Mouse (Mus musculus): ENCODE results near the gene Gipc2.
"Not testable (repeated sequence)": the region's sequence is repeated elsewhere in the genome, so short reads cannot be mapped to it uniquely, and the experiment has no call there.

Gene Gipc2

DNA sequence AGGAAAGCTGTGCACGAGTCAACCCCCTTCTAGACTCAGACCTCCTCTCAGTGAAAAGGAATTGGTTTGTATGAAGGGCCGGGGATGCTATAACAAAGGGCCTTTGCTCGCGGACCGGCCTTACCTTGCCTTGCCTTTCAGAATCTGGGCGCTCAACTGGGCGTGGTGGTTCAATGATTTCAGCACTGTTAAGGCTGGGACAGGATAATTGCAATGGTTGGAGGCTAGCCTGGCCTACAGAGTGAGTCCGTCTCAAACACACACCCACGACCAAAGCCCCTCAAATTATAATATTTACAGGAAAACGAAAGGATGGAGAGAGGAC lies at the start of gene Gipc2:
TSS of gene Gipc2 (minus strand) at position 132 of the 325 bp plus-strand sequence.
- DNase-seq (ENCODE audit: low spot score), result no peak

DNA sequence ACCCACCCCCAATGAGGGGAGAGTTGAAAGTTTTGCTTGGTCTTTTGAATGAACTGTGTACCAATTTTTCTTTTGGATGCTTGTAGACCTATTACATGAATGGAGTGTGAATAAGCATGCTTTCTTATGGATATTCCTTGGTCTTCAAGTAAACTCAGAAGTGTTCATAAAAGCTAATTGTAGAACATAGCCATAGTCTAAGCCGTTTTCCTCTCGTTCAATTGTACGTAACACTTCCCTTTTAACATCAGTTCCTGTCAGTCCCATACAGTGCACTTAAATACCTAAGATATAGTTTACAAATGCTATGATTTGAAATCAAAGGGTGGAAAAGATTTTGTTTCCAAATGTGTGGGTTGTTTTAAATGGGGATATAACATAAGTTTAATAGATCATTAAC lies 47.4 kb upstream of the Gipc2 start:
- no peak for DNase-seq (ENCODE audit: low spot score)

DNA sequence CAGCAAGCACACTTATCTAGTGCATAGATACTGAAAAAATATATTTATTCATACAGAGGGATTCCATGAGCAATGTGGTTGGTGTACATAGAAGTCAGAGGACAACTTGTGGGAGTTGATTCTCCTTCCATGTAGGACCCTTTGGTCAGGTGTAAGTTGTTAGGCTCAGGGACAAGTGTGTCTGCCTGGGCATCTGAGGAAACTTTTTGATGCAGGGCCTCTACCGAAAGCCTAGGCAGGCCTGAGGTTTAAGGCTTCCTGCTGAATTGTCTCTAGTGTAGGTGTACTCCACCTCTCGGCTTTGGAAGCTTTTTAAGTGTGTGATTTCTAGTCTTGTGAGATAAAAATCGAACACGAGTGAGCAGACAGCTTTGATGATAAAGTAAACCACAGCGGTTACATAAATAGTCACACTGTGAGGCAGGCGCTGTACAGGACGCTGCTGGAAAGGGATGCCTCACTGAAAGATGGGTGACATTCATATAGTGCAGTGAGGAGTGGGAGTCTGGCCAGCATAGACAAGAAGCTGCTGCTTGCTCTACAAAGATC lies 45.8 kb upstream of the Gipc2 start:
- DNase-seq (ENCODE audit: low spot score), result no peak

DNA sequence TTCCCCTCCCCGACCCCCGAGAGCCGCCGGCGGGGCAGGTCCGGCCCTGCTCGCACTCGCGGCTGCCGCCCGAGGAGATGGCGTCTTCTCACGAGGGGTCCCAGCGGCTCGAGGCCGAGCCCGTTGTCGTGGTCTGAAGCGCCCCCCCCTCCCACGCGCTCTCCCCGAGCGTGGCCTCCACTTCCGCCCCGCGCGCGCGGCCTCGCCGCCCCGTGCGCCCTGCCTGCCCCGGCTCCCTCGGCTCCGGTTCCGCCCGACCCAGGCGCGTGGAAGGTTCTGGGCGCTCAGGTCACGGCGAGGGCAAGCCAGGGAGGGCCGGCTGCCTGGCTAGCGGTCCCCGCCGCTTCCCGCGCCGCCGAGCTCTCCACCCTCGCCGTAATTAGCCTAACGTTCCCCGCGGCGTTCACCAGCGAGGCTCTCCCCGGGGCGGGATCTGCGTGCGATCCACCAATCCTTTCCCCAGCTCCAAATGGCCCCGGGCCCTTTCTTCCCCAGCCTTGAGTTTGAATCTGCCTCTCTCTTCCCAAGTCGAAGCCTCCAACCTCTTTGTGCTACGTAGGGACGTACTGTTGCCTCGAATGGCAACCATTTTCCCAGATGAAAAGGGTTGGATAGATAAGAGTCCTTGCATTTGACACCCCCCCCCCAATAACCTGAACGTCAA lies 44.8 kb upstream of the Gipc2 start:
- peak; percentile 45 for DNase-seq (ENCODE audit: low spot score)

DNA sequence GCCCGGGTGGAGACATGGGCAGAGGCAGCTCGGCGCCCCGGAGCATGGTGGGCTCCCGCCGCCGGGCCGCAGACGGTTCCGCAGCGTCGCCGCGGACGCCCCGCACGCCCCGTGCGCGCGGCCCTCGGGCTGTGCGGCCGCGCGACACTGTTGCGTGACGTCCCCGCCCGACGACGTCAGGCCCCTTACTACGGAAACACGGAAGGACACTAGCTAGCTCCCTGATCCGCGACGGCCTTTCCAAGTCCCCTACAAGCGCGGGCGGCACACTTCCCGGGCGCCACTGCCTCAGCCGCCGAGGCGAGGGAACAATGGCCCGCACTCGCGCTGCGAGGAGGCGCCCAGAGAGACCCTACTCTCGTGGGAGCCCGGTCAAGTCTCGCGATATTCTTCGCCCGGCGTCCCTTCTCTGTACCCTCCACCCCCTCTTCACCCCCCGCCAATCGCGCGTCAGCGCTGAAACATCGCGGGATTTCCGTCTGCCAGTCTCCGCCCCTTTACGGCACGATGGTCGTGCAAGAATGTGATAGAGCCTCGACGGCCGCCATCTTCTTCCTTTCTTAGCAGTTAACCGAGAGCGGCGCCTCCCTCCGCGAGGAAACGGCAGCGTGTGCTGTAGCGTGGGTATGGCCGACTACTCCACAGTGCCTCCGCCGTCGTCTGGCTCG lies 44.1 kb upstream of the Gipc2 start, which contains the start of the genes Dnajb4 and Fubp1:
TSS of gene Dnajb4 (minus strand) at position 336 of the 668 bp plus-strand sequence.
TSS of gene Fubp1 (plus strand) at position 456 of the 668 bp plus-strand sequence.
- peak; percentile 99 for DNase-seq (ENCODE audit: low spot score)

DNA sequence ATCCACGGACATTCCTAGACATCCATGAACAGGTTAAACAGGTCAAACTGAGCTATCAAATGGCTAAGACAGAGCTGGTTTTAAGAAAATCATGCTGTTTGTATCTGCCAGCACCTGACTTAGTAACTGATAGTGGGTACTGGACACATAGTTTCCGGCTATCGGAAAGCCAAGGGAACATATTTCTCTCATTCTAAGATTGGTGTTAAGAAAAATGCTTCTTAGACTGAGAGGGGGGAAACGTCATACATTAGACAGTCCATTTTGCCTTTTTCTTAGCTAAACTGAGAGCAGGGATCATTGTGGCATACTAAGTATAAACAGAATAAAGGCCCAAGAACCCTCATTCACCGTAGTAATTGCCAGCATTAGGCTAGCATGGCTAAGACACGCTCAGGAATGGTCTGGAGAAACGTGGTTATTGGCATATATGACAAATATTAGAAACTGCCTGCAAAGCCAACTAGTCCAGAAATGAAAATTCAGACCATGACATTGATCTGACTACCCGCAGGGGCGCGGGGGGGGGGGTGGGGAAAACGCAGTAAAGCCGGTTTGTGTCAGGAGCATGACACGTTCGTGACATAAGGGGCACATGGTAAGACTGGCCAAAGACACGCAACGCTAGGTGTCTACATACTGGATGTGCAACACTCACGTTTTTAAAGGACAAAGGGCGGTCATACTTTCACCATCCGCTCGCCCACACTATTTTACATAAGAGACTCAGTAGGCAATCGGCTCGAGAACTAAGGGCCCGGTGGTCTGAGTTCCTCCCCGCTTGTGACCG lies 43.3 kb upstream of the Gipc2 start:
- no peak for DNase-seq (ENCODE audit: low spot score)

DNA sequence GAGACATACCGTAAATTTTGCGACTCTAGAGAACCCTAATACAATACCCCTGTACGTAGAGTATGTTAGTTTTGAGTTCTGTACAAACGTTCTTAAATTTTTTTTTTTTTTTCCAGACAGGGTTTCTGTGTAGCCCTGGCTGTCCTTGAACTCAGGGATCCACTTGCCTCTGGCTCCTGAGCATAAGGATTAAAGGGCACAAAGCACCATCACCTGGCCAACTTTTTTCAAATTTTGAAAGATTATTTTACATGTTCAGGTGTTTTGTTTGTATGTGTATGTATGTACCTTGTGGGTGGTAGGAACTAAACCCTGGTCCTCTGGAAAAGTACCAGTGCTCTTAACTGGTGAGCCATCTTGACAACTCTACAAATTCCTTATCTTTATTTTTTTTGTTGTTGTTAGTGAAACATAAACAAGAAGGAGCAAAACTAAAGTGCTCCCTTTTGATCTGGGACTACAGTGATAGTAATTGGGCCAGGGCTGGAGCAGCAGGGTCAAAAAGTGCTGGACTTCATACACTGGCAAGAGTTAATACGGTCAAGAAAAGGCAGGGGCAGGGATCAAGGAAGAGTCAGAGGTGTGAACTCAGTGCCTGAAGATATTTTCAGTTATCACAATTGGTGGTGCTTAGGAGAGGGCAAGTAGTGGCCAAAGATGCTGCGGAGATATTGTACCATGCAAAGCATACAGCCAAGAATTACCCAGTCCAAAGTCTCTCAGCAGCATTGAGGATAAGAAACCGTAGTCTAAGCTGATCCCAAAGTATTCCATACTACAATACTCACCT lies 42.3 kb upstream of the Gipc2 start:
- no peak for DNase-seq (ENCODE audit: low spot score)

DNA sequence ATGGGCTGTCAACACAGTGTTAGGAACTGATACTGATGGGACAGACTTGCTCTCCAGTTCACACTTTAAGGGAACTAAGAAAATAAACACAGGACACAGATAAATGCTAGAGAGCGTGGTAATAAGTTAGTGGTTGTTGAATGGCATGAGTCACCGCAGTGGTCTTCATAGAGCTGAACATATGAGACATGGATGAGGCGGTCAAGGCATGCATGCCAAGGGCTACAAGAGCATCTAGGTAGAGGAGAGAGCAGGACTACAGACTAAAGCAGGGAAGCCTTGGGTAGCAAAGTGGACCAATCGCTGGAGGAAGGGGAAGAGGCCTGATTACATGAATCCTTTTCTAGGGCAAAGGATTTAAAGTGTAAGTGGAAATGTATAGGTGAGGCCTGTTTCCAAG lies 41.1 kb upstream of the Gipc2 start:
- no peak for DNase-seq (ENCODE audit: low spot score)

DNA sequence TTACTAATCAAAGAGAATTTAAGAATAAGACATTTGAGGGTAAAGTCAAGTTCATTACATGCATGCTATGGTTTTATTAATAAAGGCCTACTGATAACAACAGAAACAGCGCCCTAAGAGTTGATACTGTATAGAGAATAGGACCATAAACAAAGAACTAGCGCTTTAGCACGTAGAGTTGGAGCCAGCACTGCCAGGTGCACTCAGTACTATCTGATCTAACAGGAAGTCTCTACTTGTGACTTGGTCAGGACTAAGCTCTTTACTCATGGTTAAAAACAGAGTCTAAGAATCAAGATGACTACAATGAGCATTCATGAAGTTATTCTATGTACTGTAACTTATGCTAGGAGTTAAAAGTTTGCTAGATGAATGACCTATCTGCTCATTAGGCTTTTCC lies 38.5 kb upstream of the Gipc2 start:
- no peak for DNase-seq (ENCODE audit: low spot score)

DNA sequence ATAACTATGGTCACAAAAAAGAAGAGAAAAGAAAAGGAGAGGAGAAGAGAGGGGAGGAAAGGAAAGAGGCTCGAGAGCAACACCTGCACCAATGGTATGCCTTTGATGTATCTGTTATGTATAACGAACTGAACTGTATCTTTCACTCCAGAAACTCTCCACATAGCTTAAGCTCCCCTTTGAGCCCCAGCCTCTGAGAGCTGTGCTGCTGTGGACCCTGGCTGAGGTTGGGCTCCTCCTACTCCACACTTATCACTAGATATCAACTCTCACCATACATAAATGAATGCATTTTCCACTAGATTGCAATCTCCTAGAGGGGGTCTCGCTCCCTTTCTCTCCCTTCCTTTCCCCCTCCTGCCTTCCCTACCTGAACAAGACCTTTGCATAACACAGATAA lies 38.0 kb upstream of the Gipc2 start:
- DNase-seq (ENCODE audit: low spot score), result no peak

DNA sequence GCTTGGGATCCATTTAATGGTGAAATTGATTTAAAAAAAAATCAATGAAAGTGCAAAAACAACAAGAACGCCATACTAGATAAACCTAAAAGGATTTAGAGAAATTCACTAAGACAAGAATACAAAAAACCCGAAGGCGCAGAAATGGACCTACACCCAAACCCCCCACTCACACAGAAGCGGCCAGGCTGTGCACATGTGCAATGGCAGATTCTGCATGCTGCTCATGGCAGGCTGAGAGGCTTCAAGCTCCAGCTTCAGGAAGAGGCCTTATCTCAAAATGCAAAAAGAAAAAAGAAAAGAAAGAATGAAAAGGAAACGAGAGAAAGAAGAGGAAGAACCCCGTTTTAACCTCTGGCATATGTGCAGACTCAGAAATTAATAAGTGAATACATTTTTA lies 37.4 kb upstream of the Gipc2 start:
- no peak for DNase-seq (ENCODE audit: low spot score)

DNA sequence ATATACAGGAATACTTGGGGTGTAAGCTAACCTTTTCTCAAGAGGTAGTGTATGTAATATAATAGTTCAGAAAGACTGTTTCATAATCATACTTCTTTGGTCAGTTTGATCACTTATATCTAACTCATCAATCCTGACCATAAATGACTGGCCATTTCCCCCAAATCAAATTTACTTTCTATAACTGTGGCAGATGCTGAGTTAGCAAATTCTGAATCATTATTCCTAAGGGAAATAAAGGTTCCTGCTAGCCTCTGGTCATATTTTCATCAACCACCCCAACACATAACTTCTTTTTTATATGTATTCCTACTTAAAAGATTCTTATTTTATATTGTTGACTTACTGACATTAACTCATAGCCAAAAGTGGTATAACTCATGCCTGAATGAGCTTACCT lies 36.9 kb upstream of the Gipc2 start:
- DNase-seq (ENCODE audit: low spot score), result no peak

DNA sequence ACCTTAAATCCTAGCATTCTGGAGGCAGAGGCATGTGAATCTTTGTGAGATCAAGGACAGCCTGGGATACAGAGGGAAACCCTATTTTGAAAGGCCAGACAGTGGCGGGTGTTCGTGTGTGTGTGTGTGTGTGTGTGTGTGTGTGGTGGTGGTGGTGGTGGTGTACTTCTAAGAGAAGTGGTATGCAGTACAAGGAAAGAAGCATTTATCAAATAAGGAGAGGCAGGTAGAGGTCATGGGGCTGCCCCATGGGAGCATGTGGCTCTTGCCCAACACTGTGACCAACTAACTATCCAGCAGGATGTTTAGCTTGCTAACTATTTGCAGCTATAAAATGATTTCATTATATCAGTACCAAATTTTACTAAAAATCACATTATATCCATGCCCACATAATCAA lies 35.6 kb upstream of the Gipc2 start:
- no peak for DNase-seq (ENCODE audit: low spot score)

DNA sequence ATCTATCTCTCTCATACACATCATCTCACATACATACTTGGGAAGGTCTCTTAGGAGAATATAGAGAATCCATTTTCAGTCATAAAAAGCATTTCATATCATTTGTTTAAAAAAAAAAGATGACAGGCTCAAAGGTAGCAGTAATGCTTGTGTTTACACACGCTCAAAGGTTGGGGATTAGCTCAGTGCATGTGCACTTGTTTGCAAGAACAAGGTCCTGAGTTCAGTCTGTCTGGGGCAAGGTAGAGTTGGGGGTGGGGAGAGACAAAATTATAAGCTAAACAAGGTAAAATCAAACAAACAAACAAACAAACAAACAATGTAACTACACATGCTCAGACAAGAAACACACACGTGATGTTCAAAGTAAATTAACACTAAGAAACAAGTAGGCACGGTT lies 35.2 kb upstream of the Gipc2 start:
- no peak for DNase-seq (ENCODE audit: low spot score)

DNA sequence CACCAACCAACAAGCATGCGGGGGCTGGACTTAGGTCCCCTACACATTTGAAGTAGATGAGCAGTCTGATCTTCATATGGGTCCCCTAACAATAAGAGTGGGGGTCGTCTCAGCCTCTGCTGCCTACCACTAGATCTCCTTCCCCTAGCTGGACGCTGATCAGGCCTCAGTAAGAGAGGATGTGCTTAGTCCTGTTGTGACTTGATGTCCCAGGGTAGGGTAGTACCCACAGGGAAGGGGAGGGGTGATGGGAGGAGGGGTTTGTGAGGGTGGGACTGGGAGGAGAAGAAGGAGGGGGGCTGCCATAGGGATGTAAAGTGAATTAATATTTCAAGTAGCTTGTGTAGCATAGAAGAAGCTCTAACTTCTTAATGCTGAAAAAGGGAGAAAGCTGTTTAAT lies 33.1 kb upstream of the Gipc2 start:
- no peak for DNase-seq (ENCODE audit: low spot score)

DNA sequence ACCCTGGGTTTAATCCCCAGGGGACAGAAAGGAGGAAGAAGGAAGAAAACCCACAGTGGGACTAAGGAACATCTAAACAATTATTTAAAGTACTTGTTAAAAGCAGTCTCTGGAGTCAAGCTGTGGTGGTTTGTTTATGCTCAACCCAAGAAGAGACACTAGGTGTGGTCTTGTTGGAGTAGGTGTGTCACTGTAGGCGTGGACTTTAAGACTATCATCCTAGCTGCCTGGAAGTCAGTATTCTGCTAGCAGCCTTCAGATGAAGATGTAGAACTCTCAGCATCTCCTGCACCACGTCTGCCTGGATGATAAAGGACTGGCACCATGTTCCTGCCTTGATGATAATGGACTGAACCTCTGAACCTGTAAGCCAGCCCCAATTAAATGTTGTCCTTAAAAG lies 31.2 kb upstream of the Gipc2 start:
- not testable (repeated sequence) for DNase-seq (ENCODE audit: low spot score)

DNA sequence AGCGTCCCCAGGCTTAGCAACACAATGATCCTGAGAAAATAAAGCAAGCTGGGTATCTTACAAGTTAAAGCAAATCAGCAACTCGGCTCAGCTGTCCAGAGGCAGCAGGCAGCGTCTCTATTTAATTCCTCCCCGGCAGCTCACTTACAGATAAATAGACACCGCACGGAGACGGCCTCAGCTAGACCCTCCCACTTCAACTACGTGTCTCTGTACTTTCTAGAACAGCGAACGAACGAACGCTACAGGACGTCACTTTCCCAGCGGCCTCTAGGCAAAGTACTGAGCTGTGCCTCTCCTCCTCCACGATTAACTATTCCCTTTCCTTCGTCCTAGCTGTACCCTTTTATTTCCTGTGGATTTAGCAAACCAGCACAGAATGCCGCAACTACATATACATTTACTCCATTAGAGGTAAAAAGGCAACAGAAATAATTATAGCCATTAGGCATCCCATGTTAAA lies 27.6 kb upstream of the Gipc2 start:
- peak; percentile 87 for DNase-seq (ENCODE audit: low spot score)

DNA sequence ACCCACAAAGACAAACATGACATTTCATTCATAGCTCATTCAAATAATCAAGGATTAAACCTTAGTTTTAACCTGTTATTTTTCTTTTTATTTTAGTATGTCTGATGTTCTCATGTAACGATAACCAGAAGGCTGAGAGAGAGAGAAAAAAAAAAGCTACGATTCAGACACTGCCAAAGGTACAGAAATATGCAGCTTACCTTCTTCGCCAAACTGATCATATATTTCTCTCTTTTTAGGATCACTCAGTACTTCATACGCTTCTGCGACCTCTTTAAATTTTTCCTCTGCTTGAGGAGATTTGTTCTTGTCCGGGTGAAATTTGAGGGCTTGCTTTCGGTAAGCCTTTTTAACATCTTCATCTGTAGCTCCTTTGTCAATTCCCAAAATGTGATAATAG lies 27.1 kb upstream of the Gipc2 start:
- no peak for DNase-seq (ENCODE audit: low spot score)

DNA sequence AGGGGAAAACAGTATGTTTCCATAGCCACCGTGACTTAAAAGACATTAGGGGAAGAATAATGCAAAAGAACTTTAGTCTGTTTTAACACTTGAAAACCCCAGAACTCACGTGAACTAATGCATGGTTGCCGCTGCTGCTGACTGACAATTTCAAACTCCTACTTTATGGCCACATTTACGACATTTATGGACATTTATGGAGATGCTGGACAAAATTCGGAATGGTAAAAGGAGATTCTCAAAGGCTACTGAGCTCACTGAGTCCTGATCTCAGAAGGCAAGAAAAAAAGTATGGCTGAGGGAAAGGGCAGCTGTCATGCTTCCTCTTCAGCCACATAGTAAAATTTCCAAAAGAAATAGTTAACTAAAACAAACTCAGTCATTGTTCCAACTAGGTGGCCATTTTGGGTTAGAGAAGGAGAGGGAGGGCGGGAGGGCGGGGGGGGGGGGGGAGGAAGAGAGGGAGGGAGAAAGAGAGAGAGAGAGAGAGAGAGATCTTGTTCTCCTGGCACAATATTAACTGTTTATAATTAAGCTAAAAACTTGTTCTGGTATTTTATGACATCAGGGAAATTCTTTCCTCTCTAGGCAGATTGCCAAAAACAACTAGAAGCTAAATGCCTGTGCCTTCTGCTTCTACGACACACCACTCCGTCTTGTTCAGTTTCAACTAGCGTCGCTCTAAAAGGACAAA lies 26.4 kb upstream of the Gipc2 start:
- DNase-seq (ENCODE audit: low spot score), result no peak

DNA sequence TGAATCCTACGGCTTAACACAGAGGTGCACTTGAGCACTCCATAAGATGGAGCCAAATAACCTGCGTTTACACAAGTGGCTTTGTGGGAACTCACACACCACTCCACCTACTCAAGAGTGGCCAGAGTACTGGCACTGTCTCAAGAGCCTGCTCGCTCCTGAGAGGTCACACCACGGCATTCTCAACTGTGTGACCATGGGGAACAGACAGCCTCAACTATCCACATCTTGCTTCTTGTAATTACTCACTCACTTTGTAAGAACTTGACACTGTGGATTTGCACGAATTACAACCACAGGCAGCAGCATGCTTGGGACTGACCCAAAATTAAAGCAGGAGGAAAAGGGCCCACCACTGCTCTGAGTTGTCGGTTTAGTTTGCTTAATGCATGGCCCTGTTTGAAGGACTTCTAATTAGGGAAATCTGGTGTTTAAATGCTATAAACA lies 25.8 kb upstream of the Gipc2 start:
- DNase-seq (ENCODE audit: low spot score), result no peak
